Mouse (Mus musculus): Measurements from ENCODE around the gene Ces1c.

The Ces1c gene

DNA sequence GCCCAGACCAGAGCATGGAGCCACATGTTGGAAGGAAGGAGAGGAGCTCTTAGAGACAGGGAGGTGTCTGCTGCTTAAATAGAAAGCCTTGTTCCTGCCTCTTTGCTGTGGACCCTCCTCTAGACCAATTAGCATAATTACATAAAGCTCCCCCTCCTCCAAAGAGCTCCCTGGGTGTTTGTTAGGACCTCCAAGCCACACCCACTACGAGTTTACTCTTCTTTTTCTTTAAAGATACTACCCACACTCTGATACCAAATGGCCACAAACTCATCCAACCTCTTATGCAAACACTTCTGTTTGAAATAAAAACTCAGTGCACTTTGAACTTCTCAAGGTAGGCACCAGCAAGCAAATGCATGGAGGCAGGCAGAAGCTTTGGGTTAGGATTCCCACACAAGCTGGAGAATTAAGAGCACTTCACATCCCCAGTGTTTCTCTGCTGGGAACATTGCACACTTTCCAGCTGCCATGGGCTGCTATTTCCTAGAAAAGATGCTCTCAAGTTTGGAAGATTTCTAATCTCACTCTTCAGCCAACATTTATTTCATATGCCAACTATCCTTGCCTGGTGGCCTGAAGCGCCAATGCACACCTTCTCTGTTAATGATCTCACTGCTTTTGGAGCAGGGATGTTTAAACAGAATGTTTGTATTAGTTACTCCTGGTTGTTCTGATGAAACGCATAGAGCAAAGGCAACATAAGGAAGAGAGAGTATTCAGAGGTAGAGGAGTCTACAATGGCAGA is at the start of gene Ces1c:
Ces1c (minus strand) TSS at position 51 of the 748 bp plus-strand sequence.
- no peak for DNase-seq

DNA sequence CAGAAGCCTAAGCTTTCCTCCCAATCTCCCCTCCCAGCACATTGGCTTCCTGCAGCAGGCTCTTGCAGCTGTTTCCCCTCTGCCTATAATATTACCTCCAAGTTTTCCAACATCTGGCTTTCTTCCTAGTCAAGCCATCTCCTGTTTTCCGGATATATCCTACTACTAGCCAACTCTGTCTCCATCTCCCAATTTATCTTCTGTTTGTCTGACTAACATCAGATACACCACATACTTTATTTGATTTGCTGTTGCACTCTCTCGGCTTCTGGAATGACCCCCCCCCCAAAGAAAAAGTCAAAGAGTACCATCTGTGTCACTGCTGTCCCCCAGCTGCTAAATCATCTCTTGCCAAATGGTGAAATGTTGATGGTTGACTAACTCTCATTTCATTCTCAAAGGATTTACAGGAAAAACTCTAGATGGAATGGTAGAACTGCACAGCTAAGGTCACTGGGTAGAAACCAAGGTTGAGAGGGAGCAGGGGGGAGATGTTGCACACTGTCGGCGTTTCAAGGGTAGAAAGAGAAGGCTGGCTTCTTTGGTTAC is 49.6 kb upstream of the Ces1c start:
- no peak for DNase-seq

DNA sequence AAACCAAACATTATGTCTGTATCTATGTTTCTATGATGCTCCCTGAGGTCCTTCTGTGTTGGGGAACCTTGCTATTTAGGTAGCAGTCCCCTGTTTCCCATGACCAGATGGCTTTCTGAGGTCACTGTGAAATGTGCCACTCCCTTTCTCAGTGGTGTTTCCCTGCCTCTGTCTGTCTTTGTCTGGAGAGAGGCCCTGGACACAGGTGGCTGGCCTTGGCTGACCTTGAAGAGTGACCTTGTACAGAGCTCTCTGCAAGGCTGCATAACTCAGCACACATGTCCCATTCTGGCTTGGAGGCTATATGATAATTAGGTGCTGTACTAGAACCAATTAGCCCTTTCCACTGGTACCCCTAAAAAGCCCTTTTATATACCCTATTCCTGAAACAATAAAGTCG is 45.5 kb upstream of the Ces1c start:
- DNase-seq: no peak

DNA sequence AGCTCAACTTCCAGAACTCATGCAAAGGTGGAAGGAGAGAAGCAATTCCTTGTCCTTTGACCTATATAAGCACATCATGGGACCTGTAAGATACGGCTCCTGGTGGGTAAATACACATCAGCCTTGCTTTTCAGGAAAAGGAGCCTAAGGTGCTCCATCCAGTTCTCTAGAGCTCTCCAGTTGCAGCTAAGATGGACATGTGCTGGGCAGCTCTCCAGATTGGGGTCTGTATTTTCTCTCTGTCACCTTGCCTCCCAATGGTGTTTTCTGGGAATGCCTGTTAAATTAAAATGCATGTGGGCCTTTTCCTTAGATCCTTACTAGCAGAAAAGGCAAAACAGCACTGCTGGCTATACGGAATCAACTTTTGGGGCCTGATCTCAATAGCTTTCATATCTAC is 43.5 kb upstream of the Ces1c start:
- no peak for DNase-seq

DNA sequence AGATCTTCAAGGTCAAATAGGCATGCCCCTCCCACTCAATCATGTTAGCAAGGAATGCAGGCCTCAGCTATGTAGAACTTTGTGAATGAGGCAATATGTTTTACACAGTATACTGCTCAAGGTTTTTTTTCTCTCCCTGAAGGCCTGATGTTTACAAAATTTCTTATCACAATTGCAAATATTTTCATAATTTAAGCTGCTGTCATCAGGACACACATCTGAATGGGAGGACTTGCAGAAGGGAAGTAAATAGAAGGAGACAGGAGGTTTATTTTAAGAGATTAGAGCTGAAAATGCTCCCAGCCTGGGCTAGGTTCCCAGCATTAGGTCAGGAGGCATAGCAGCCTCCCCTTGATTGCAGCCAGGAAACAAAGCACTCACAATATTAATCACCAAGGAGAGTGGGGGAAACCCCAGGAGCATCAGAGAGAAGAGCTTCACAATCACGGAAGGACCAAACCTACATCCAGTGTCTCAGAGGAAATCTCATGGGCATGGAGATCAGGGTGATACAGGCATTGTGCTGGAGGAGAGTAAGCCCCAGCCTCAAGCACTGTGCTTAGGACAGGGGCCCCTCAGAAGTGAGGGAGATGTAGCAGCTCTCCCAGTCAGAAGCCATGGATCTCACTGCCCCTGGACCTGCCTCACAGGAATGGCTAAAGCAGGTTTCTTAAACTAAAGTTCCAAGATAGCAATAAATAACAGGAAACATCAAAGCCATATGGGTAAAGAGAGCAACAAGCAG is 40.9 kb upstream of the Ces1c start:
- no peak for DNase-seq

DNA sequence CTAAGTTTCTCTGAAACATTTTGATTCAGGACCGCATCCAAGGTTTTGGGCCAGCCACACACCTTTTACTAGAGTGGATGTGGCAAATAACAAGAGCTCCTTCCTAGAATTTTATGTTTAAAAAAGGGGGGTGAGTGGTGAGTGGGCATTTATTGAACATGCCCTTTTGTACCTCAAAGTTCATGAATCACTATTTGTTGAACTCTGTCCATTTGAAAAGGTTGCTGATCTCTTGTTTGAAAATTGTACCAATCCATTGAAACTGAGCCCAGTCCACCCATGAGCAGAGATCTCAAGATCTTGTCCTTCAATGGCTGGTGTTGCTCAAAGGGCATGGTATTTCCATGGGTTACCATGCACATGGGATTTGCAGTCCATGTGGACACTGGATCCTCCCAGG is 32.3 kb upstream of the Ces1c start:
- DNase-seq: no peak

DNA sequence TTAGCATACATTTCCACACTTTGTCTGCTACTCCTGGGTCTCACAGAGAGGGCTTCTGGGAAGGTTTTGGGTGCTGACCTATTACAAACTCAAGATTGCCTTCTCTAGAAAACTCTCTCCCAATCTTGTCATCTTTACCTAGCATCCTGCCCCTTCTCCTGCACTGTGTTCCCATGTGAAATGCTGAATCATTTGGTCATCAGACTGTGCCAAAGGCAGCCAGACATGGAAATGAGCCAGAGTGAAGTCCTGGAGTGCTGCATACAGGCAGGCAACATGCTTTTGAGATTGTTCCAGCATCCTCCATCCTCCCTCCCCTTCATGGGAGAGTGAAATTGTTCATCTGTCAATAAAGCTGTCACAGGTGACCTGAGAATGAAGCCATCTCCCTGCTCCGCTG is 20.3 kb upstream of the Ces1c start:
- peak; percentile 28 to 41 for DNase-seq

DNA sequence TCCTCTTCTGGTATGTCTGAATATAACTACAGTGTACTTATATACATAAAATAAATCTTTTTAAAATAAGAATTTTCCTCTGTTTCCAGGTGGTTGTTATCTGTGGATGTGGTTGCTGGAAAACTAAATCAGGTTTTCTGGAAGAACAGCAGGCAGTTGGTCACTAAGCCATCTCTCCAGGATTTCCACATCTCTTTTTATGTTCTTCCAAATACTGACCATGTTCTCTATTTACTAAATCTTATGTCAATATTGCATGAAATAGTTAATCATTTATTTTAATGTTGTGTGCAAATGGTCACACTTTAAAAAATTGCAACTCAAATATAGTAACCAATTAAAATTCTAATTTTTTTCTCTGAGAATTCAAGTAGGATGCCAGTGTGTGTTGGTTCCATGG is 16.2 kb upstream of the Ces1c start:
- DNase-seq: no peak

DNA sequence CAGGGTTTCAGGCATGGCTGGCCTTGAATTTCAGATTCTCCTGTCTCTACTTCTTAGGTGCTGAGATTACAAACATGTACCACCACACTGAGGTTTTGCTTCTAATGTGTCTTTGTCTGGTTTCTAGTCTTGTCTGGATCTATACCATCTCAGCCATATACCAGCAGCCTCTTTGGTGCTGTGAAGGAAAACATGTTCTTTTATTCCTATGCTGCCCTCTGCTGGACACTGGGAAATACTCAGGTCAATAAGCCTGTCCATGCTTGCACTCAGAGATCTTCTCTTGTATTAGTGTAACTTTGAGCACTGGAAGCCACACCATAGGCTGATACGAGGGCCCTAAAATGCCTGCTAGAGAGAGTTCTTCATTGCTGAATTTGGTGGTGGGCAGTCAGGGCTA is 9.6 kb upstream of the Ces1c start:
- DNase-seq: peak; percentile 67 to 68

DNA sequence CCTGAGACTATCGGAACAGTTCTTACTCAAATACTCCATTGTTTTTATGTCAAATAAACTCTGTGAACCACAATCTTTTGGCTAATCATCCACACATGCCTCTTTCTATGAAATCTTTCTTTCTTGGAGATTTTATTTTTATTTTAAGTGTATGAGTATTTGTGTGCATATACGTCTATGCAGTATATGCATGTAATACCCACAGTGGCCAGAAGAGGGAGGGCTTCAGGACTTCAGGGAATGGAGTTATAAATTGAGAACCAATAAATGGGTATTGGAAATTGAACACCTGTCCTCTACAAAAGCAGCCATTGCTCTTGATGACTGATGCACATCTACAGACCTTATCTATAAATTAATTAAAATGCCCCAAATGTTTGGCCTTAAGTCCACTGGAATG is 1.1 kb upstream of the Ces1c start:
- no peak for DNase-seq

DNA sequence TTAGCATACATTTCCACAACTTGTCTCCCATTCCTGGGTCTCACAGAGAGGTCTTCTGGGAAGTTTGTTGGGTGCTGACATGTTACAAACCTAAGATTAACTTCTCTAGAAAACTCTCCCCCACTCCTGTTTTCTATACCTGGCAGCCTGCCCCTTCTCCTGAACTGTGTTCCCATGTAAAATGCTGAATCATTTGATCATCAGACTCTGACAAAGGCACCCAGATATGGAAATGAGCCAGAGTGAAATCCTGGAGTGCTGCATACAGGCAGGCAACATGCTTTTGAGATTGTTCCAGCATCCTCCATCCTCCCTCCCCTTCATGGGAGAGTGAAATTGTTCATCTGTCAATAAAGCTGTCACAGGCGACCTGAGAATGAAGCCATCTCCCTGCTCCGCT is 4.6 kb downstream of the Ces1c start:
- no peak for DNase-seq

DNA sequence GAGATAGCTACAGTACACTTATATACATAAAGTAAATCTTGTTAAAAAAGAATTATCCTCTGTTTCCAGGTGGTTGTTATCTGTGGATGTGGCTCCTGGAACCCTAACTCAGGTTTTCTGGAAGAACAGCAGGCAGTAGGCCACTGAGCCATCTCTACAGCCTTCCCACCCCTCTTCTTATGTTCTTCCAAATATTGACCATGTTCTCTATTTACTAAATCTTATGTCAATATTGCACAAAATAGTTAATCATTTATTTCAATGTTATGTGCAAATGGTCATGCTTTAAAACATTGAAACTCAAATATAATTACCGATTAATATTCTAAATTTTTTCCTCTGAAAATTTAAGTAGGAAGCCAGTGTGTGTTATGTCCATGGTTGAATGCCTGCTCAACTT is 9.1 kb downstream of the Ces1c start:
- DNase-seq: no peak

DNA sequence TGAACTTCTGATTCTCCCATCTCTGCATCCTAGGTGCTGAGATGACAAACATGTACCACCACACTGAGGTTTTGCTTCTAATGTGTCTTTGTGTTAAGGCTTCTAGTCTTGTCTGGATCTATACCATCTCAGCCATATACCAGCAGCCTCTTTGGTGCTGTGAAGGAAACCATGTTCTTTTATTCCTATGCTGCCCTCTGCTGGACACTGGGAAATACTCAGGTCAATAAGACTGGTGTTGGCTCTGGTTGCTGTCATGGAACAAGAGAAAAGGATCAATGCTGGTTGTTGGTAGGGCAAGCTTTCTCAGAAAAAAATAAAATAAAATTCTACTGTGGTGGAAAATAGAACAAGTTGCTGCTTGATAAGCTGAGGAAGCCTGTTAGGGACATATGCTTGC is 35.7 kb downstream of the Ces1c start:
- DNase-seq: peak; percentile 63 to 64

DNA sequence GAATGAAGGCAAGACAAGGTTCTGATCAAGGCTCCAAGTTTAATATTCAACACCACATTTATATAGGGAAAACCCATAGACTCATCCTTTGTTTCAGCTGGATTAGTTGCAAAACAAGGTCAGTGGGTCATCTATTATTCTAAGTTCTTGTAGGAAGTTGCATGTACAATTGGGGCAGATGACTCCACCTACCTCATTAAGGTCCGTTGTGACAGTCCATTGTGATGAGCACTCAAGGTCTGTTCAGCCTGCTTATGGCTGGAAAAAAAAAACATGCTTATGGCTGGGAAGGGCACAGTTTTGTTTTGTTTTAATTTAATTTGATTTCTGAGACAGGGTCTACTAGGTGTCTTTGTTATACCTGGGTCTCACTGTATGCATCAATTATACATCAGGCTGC is 39.8 kb downstream of the Ces1c start:
- DNase-seq: no peak

DNA sequence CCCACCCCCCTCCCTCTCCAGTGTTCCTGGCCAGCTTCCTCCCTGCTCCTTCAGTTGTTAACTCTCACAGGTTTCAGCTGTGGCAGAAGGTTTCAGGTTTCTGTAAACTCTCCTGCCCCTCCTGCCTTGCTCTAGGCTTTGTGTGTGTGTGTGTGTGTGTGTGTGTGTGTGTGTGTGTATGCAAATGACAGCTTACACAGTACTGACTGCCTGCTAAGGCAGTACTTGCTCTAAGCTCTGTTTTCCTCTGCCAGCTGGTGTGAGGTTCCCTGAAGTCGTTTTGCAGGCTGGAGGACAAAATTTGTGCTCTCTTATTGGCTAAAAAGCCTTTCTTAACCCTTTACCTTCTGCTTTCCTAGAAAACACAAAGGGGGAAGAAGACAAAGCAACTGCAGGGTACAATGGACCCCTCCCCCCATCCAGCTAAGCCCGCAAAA is 42.4 kb downstream of the Ces1c start:
- no peak for DNase-seq

DNA sequence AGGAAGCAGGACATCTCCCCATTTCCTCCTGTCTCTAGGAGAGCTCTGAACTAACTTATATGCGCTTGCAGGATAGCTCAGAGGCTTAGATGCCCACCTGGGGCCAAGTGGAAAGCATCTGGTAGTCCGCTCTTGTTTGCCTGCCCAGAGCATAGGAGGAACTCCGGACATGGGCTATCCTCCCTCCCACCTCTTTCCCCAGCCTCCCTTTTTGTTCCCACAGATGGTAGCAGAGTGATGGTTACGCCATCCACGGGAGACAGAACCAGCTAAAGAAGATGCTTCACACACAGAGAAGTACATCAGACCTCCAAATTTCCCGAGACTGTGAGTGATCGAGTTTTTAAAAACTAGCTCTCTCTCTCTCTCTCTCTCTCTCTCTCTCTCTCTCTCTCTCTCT is 42.9 kb downstream of the Ces1c start:
- no peak for DNase-seq

DNA sequence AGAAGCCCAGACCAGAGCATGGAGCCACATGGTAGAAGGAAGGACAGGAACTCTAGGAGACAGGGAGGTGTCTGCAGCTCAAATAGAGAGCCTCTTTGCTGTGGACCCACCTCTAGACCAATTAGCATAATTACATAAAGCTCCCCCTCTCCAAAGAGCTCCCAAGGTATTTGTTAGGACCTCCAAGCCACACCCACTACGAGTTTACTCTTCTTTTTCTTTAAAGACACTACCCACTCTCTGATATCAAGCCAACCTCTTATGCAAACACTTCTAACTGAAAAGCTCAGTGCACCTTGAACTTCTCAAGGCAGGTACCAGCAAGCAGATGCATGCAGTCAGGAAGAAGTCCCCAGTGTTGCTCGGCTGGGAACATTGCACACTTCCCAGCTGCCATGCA is 51.2 kb downstream of the Ces1c start, which contains the start of gene Ces1b:
Ces1b (minus strand) TSS at position 131 of the 400 bp plus-strand sequence.
- DNase-seq: no peak

DNA sequence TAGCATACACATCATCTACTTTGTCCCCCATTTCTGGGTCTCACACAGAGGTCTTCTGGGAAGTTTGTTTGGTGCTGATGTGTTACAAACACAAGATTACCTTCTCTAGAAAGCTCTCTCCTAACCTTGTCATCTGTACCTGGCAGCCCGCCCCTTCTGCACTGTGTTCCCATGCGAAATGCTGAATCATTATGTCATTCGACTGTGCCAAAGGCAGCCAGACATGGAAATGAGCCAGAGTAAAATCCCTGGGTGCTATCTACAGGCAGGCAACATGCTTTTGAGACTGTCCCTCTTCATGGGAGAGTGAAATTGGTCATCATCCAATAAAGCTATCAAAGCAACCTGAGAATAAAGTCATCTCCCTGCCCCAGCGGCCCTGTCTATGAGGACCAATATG is 55.8 kb downstream of the Ces1c start:
- DNase-seq: peak in 1 of 2 experiments; percentile 8

DNA sequence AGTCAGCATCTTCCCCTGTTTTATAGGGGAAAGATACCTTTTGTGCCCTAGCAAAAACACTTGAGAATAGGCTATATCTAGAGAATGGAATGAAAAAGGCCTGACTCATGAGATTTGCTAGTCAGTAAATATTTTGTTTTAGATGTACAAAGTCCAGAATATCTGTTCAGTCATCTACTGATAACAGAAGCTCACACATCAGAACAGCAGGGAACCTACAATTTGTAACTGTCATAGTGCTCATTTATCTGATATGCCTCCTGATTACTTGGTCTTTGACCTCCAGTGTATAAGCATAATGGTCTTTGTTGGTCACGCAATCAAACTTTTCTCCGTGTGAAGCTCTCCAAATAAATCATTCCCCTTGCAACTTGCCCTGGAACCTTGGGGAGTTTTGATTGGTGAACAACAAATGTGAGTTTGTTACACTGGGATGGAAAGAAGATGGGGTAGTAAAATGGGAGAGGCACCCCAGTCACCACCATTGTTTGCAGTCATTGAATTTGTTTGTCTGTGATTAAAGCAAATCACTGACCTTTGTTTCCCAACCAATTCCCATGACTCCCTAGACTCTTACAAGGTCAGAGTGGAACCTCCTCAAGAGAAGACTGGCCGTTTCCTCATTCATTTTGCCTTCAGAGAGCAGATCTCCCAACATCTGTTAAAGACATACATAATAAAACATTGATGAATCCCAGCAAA is 67.5 kb downstream of the Ces1c start:
- no peak for DNase-seq

DNA sequence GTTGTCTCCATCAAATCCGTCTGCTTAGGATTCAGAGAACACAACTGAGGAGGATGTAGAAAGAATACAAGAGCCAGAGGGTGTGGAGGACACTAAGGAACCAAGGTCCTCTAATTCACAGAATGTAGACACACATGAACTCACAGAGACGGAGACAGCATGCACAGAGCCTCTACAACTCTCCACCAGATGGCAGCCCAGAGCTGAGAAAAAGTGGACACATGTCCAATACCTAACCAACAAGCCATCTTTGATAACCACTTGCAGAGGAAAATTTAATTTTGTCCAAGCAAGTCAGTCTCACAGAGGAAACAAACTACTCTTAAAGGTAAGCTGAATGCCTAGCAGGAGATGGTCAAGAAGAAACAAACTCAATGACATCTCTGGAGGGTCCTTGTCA is 71.9 kb downstream of the Ces1c start:
- DNase-seq: peak; percentile 79 to 86

DNA sequence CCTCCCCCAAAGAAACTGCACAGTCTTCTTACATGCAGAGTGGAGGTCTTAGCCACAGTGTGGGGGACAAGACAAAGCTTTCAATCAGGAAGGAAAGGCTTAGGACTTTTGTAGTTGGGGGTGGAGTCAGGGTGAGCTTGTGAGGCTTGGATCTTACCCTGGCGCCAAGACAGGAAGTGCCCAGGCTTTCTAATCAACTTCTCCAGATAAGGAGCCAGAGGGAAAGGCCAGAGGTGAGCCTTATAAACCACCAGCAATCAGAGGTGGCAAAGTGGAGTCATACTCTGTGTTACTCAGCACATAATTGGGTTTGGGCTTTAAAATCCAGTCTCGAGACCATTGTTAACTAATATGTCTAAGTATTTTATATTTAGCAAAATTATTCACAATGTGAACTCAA is 75.8 kb downstream of the Ces1c start:
- DNase-seq: no peak

Measured in cerebellum, postnatal 14 days (tissue).